Mouse (Mus musculus): Measurements from ENCODE around the gene Pla1a.

DNA sequence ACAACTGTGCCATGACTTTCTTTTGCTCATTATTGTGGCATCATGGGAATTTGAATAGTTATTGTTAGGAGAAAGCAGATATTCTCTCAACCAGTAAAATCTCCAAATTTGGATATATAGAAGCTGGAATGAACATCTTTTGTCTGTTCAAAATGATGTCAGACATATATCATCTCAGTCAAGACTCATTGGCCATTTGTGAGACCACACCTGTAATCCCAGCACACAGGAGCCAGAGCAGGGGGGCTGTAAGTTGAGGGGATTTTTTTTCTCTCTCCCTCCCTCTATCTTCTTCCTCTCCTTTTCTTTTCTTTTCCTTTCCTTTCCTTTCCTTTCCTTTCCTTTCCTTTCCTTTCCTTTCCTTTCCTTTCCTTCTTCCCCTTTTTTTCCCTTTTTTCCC lies 80.1 kb downstream of the Pla1a start:
- TF ChIP-seq CTCF (IDR thresholded peaks at IDR 0.05; ENCODE audit: borderline replicate concordance, insufficient read depth, low read depth, low read length) = no peak
- TF ChIP-seq POLR2A (IDR thresholded peaks at IDR 0.05; ENCODE audit: borderline replicate concordance, insufficient read depth, low read length) = no peak

All from cerebellum, adult 2 months (tissue).